Mouse (Mus musculus): Measurements from ENCODE around the gene Tgfbr3.

- TF ChIP-seq CTCF (IDR thresholded peaks at IDR 0.05) (no peak), EP300 (IDR thresholded peaks at IDR 0.05) (0 out of 2 replicates have a peak, but pooled peaks have one; percentile 8)
Observed at GRCm38 (mm10) chr5:107146111-107146616, 143.3 kb downstream of the Tgfbr3 start.
